In the genomic region with DNA sequence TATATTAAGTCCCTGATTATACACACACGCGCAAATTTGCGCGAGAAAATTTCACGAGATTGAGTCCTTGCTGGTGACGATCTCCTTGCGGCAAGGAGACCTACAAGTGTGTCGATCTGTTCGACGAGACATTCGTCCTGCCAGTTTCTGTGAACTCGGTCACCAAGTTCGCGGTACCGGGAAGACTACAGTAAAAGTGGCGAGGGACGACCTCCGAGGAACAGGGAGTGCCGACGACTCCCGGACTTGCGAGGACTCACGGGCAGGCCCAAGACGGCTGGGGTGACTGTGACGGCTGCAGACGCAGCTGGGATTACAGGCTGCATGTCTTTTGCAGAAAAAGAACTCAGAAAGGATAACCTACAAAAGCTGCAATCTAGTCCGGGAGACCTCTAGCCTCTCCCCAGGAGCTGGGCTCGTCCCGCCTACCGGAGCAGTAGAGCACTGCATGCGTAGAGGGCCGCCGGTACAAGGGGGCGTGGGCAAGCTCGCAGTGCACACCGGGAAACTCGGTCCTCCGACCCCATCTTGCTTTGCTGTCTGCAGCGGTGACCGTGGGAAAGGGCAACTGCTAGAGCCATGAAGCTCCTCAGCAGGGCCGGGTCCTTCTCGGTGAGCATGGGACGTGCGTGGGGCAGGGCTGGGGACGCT, we compare ENCODE assay signal across 8 mouse cellular contexts. TPM values are rescaled to one million over a fixed set of nuclear protein-coding genes. Genes with fewer than 3 reads are reported as not detected.
DNase-seq lines count a peak whose midpoint lies in the region; ATAC-seq lines count a peak whose summit lies in the region.

TSS of gene Uqcrc2 (plus strand) at position 466 of the 651 bp plus-strand sequence.

- H3K9ac ChIP-seq in forebrain, embryonic 11.5 days (ENCODE audit: low read length) = peak within 1 kb of the TSS; percentile 95
- H3K9ac ChIP-seq in heart, embryonic 16.5 days (ENCODE audit: low read length) = peak within 1 kb of the TSS; percentile 97
- peak within 1 kb of the TSS; percentile 96 for H3K9ac ChIP-seq in liver, embryonic 15.5 days
- peak within 1 kb of the TSS; percentile 87 for H3K9ac ChIP-seq in neural tube, embryonic 12.5 days

- H3K4me1 ChIP-seq in forebrain, embryonic 11.5 days (replicated peaks; ENCODE audit: control insufficient read depth, insufficient read depth, low read length) = no peaks in the 10 kb centered on the region; the same call in 1 of the 2 replicates
- peaks cover 14% of the 10 kb centered on the region for H3K4me1 ChIP-seq in heart, embryonic 16.5 days (ENCODE audit: control insufficient read depth, insufficient read depth, low read length)
- H3K4me1 ChIP-seq in liver, embryonic 15.5 days (replicated peaks) = peaks cover 24% of the 10 kb centered on the region
- peaks cover 12% of the 10 kb centered on the region for H3K4me1 ChIP-seq in neural tube, embryonic 12.5 days

- H3K4me3 ChIP-seq in forebrain, embryonic 11.5 days (ENCODE audit: low read depth, low read length) = peak within 1 kb of the TSS; percentile 94
- peak within 1 kb of the TSS; percentile 62 for H3K4me3 ChIP-seq in heart, embryonic 16.5 days (ENCODE audit: low read length)
- H3K4me3 ChIP-seq in liver, embryonic 15.5 days (replicated peaks) = peak within 1 kb of the TSS; percentile 96
- peak within 1 kb of the TSS; percentile 78 for H3K4me3 ChIP-seq in neural tube, embryonic 12.5 days

- peak; percentile 77 to 81 for DNase-seq in CD8-positive naive resting alpha-beta T cell, adult 2 months (ENCODE audit: low read depth in 2 of 2, low spot score in 2 of 2)
- peak; percentile 81 for DNase-seq in c-Kit-positive CD71-negative TER-119-negative erythroid progenitor cells, embryonic 14.5 days (ENCODE audit: low read depth)
- DNase-seq in forebrain, embryonic 11.5 days (ENCODE audit: low spot score) = peak; percentile 95
- DNase-seq in kidney, postnatal 36 days = peak; percentile 89 to 93
- peak; percentile 91 for DNase-seq in telencephalon, adult 2 months (ENCODE audit: low read depth, low spot score)

- no peaks in the 10 kb centered on the region for H3K27me3 ChIP-seq in forebrain, embryonic 11.5 days (ENCODE audit: control insufficient read depth, insufficient read depth, low read length)
- H3K27me3 ChIP-seq in heart, embryonic 16.5 days (ENCODE audit: control insufficient read depth, insufficient read depth, low read length) = no peaks in the 10 kb centered on the region
- 0 out of 2 replicates have a peak, but pooled peaks cover 4% of the 10 kb centered on the region for H3K27me3 ChIP-seq in liver, embryonic 15.5 days
- no peaks in the 10 kb centered on the region for H3K27me3 ChIP-seq in neural tube, embryonic 12.5 days (replicated peaks)

- peak; percentile 99 for ATAC-seq in forebrain, embryonic 11.5 days (replicated peaks; ENCODE audit: low FRiP score)
- peak; percentile 98 for ATAC-seq in heart, embryonic 16.5 days (replicated peaks; ENCODE audit: extremely low read depth, insufficient read depth, low FRiP score)
- peak; percentile 98 for ATAC-seq in liver, embryonic 15.5 days (ENCODE audit: insufficient read depth)
- peak; percentile 99 for ATAC-seq in neural tube, embryonic 12.5 days (ENCODE audit: low FRiP score, low read depth)

- no peaks in the 10 kb centered on the region for H3K9me3 ChIP-seq in forebrain, embryonic 11.5 days (ENCODE audit: control insufficient read depth, low read length)
- no peaks in the 10 kb centered on the region for H3K9me3 ChIP-seq in heart, embryonic 16.5 days (replicated peaks; ENCODE audit: control insufficient read depth, low read length)
- H3K9me3 ChIP-seq in liver, embryonic 15.5 days (replicated peaks) = no peaks in the 10 kb centered on the region
- no peaks in the 10 kb centered on the region for H3K9me3 ChIP-seq in neural tube, embryonic 12.5 days

- no peaks in the 10 kb centered on the region; the same call in 1 of the 2 replicates for H3K36me3 ChIP-seq in forebrain, embryonic 11.5 days (ENCODE audit: control insufficient read depth, insufficient read depth, low read length)
- peaks cover 16% of the 10 kb centered on the region for H3K36me3 ChIP-seq in heart, embryonic 16.5 days (ENCODE audit: control insufficient read depth, insufficient read depth)
- peaks cover 22% of the 10 kb centered on the region for H3K36me3 ChIP-seq in liver, embryonic 15.5 days (replicated peaks)
- peaks cover 16% of the 10 kb centered on the region for H3K36me3 ChIP-seq in neural tube, embryonic 12.5 days

- peak within 1 kb of the TSS; percentile 88 for H3K4me2 ChIP-seq in forebrain, embryonic 11.5 days (ENCODE audit: low read depth, low read length, severe bottlenecking)
- H3K4me2 ChIP-seq in heart, embryonic 16.5 days (ENCODE audit: low read depth, low read length) = peak within 1 kb of the TSS; percentile 85
- peak within 1 kb of the TSS; percentile 80 for H3K4me2 ChIP-seq in liver, embryonic 15.5 days
- H3K4me2 ChIP-seq in neural tube, embryonic 12.5 days (replicated peaks) = peak within 1 kb of the TSS; percentile 89

- peak within 1 kb of the TSS; percentile 85 for H3K27ac ChIP-seq in forebrain, embryonic 11.5 days (ENCODE audit: low read depth, low read length)
- peak within 1 kb of the TSS; percentile 96 for H3K27ac ChIP-seq in heart, embryonic 16.5 days (ENCODE audit: low read length)
- H3K27ac ChIP-seq in liver, embryonic 15.5 days (replicated peaks) = peak within 1 kb of the TSS; percentile 89
- peak within 1 kb of the TSS; percentile 68 for H3K27ac ChIP-seq in neural tube, embryonic 12.5 days

- WGBS in forebrain, embryonic 11.5 days = under 1% methylated on average over 45 of the region's 45 CpGs
- WGBS in heart, embryonic 16.5 days = under 1% methylated on average over 45 of the region's 45 CpGs
- under 1% methylated on average over 45 of the region's 45 CpGs for WGBS in liver, embryonic 15.5 days (ENCODE audit: insufficient replicate concordance)
- WGBS in neural tube, embryonic 12.5 days = under 1% methylated on average over 45 of the region's 45 CpGs

RNA-seq across cellular contexts. Expression of gene Uqcrc2, which starts in this region (rescaled TPM):
- 182 and 203 TPM in 2 replicates for polyA plus RNA-seq in forebrain, embryonic 11.5 days (2014; fragmentation: Nextera tagmentation; extraction: Ambion mirVana)
- 524 and 529 TPM in 2 replicates for polyA plus RNA-seq in heart, embryonic 16.5 days (2015; fragmentation: Nextera tagmentation; extraction: Ambion mirVana)
- 115 and 118 TPM in 2 replicates for polyA plus RNA-seq in liver, embryonic 15.5 days (2015; fragmentation: Nextera tagmentation; extraction: Ambion mirVana)
- 176 and 181 TPM in 2 replicates for polyA plus RNA-seq in neural tube, embryonic 12.5 days (2016; fragmentation: Nextera tagmentation; extraction: Ambion mirVana)

Comparison
In these comparisons a context has a peak if more than half of its experiments do, and no peak if none do; other contexts are left out.
1. Peak in every context shown above with its lines: DNase-seq, ATAC-seq, H3K4me3 ChIP-seq and H3K27ac ChIP-seq.